Mouse (Mus musculus): ENCODE results near the gene Olfr467.
"Not testable (repeated sequence)": the region's sequence is repeated elsewhere in the genome, so short reads cannot be mapped to it uniquely, and the experiment has no call there.

Olfr467 gene

GRCm38 (mm10) chr7:107811963-107812362, at the start of gene Olfr467:
TSS of gene Olfr467 (plus strand) at chr7:107812263.
- no peak for DNase-seq (ENCODE audit: low spot score)

GRCm38 (mm10) chr7:107770812-107771211, 41.3 kb upstream of the Olfr467 start:
- no peak for DNase-seq (ENCODE audit: low spot score)

- DNase-seq (ENCODE audit: low spot score), result no peak
Measured at GRCm38 (mm10) chr7:107778216-107778615, 33.8 kb upstream of the Olfr467 start.

- DNase-seq (ENCODE audit: low spot score), result no peak
Measured at GRCm38 (mm10) chr7:107779611-107780010, 32.5 kb upstream of the Olfr467 start.

GRCm38 (mm10) chr7:107787977-107788620, 24.0 kb upstream of the Olfr467 start:
- no peak for DNase-seq (ENCODE audit: low spot score)

GRCm38 (mm10) chr7:107796500-107796899, 15.6 kb upstream of the Olfr467 start:
- DNase-seq (ENCODE audit: low spot score), result no peak

- no peak for DNase-seq (ENCODE audit: low spot score)
Measured at GRCm38 (mm10) chr7:107801108-107801507, 11.0 kb upstream of the Olfr467 start, which contains the start of gene Ovch2. TSS of gene Ovch2 (minus strand) at chr7:107801208.

- DNase-seq (ENCODE audit: low spot score), result no peak
Measured at GRCm38 (mm10) chr7:107802138-107802537, 9.9 kb upstream of the Olfr467 start.

- DNase-seq (ENCODE audit: low spot score), result no peak
Measured at GRCm38 (mm10) chr7:107819442-107819841, 7.4 kb downstream of the Olfr467 start.

GRCm38 (mm10) chr7:107823867-107824266, 11.8 kb downstream of the Olfr467 start:
- not testable (repeated sequence) for DNase-seq (ENCODE audit: low spot score)

GRCm38 (mm10) chr7:107825441-107825840, 13.4 kb downstream of the Olfr467 start, which contains the start of gene Olfr469:
TSS of gene Olfr469 (minus strand) at chr7:107825541.
- not testable (repeated sequence) for DNase-seq (ENCODE audit: low spot score)

GRCm38 (mm10) chr7:107841719-107842118, 29.7 kb downstream of the Olfr467 start:
- no peak for DNase-seq (ENCODE audit: low spot score)

GRCm38 (mm10) chr7:107847390-107847789, 35.3 kb downstream of the Olfr467 start, which contains the start of gene Olfr470:
TSS of gene Olfr470 (minus strand) at chr7:107847490.
- DNase-seq (ENCODE audit: low spot score), result not testable (repeated sequence)
